Mouse (Mus musculus) forebrain, embryonic 12.5 days (tissue): ENCODE measurements at regions not wholly inside any gene's neighbourhood (a gene's known extent, or its start where the extent isn't known, plus 50 kb on each side); places are given as distances from the start of the nearest gene placed in this dataset.
"Not testable (repeated sequence)": the region's sequence is repeated elsewhere in the genome, so short reads cannot be mapped to it uniquely, and the experiment has no call there.

Experiments
- ATAC-seq: fragments of 200-750 bp; cut with Nextera tagmentation; 2 replicates; pipeline ENCODE4 v1.8.0; 2017; ENCODE audit warnings: moderate TSS enrichment; ENCODE audit not compliant: low FRiP score
- H3K27ac ChIP-seq: fragments of 300-500 bp; sonication (generic); 2 replicates; pipeline ENCODE4 v1.5.1; 2016; ENCODE audit warnings: mild to moderate bottlenecking
- H3K27me3 ChIP-seq: fragments of 300-500 bp; sonication (generic); 2 replicates; pipeline ENCODE4 v1.6.1; 2016; ENCODE audit warnings: mild to moderate bottlenecking
- H3K36me3 ChIP-seq: fragments of 300-500 bp; sonication (generic); replicated peaks from 2 replicates; pipeline ENCODE4 v1.6.1; 2016; ENCODE audit warnings: mild to moderate bottlenecking
- H3K4me1 ChIP-seq: fragments of 300-500 bp; sonication (generic); 2 replicates; pipeline ENCODE4 v1.6.1; 2016
- H3K4me2 ChIP-seq: fragments of 300-500 bp; sonication (generic); 2 replicates; pipeline ENCODE4 v1.6.1; 2016; ENCODE audit warnings: mild to moderate bottlenecking, moderate library complexity
- H3K4me3 ChIP-seq: fragments of 300-500 bp; sonication (generic); replicated peaks from 2 replicates; pipeline ENCODE4 v1.5.1; 2016; ENCODE audit warnings: mild to moderate bottlenecking
- H3K9ac ChIP-seq: fragments of 300-500 bp; sonication (generic); 2 replicates; pipeline ENCODE4 v1.6.1; 2016; ENCODE audit warnings: mild to moderate bottlenecking
- H3K9me3 ChIP-seq: fragments of 300-500 bp; sonication (generic); 2 replicates; pipeline ENCODE4 v1.6.1; 2016
- WGBS: fragments of 180-500 bp; shearing (Covaris S2); methylation state at CpG from one replicate; pipeline ENCODE4 v1.1.7; 2016; 5-methylcytosine and 5-hydroxymethylcytosine counted together

- H3K9ac ChIP-seq = no peak overlapping the region
- no peak overlapping the region for H3K27ac ChIP-seq
- no peaks in the 10 kb centered on the region for H3K36me3 ChIP-seq
- H3K4me3 ChIP-seq = no peak overlapping the region
- H3K9me3 ChIP-seq = no peaks in the 10 kb centered on the region
- no peaks in the 10 kb centered on the region for H3K27me3 ChIP-seq
- H3K4me2 ChIP-seq = no peak overlapping the region
- WGBS = 77% methylated on average over 4 of the region's 4 CpGs
- no peaks in the 10 kb centered on the region for H3K4me1 ChIP-seq
- ATAC-seq = no peak
Measured at GRCm38 (mm10) chr3:60819684-60820281, 182.8 kb upstream of the P2ry1 start.

GRCm38 (mm10) chr3:60821463-60821862 is 181.1 kb upstream of the P2ry1 start:
- no peak overlapping the region for H3K27ac ChIP-seq
- no peaks in the 10 kb centered on the region for H3K36me3 ChIP-seq
- no peak for ATAC-seq
- H3K9me3 ChIP-seq = no peaks in the 10 kb centered on the region
- H3K4me1 ChIP-seq = no peaks in the 10 kb centered on the region
- no peak overlapping the region for H3K4me2 ChIP-seq
- no peak overlapping the region for H3K9ac ChIP-seq
- H3K27me3 ChIP-seq = no peaks in the 10 kb centered on the region
- H3K4me3 ChIP-seq = no peak overlapping the region

GRCm38 (mm10) chr3:60826759-60827158 is 175.8 kb upstream of the P2ry1 start:
- WGBS = 79% methylated on average over 4 of the region's 4 CpGs
- H3K27ac ChIP-seq = no peak overlapping the region
- H3K9ac ChIP-seq = no peak overlapping the region
- no peak overlapping the region for H3K4me3 ChIP-seq
- no peaks in the 10 kb centered on the region for H3K4me1 ChIP-seq
- H3K36me3 ChIP-seq = no peaks in the 10 kb centered on the region
- no peak overlapping the region for H3K4me2 ChIP-seq
- H3K27me3 ChIP-seq = no peaks in the 10 kb centered on the region
- no peaks in the 10 kb centered on the region for H3K9me3 ChIP-seq
- no peak for ATAC-seq

GRCm38 (mm10) chr3:60832385-60832784 is 170.2 kb upstream of the P2ry1 start:
- H3K4me1 ChIP-seq = no peaks in the 10 kb centered on the region
- no peaks in the 10 kb centered on the region for H3K36me3 ChIP-seq
- no peaks in the 10 kb centered on the region for H3K27me3 ChIP-seq
- no peak overlapping the region for H3K27ac ChIP-seq
- no peaks in the 10 kb centered on the region for H3K9me3 ChIP-seq
- 85% methylated on average over 4 of the region's 4 CpGs for WGBS
- ATAC-seq = no peak
- no peak overlapping the region for H3K9ac ChIP-seq
- H3K4me3 ChIP-seq = no peak overlapping the region
- H3K4me2 ChIP-seq = no peak overlapping the region

GRCm38 (mm10) chr3:60841895-60842294 is 160.7 kb upstream of the P2ry1 start:
- ATAC-seq = no peak

GRCm38 (mm10) chr3:60845293-60845692 is 157.3 kb upstream of the P2ry1 start:
- Histone ChIP-seq H3K9me3 (no peaks in the 10 kb centered on the region), H3K27ac (no peak overlapping the region), H3K27me3 (no peaks in the 10 kb centered on the region), H3K4me3 (no peak overlapping the region), H3K4me2 (no peak overlapping the region), H3K36me3 (no peaks in the 10 kb centered on the region), H3K4me1 (no peaks in the 10 kb centered on the region), H3K9ac (no peak overlapping the region)
- WGBS = 93% methylated on average over 2 of the region's 2 CpGs
- ATAC-seq = no peak

More at GRCm38 (mm10) chr3:60841895-60842294, 160.7 kb upstream of the P2ry1 start:
- H3K4me1 ChIP-seq = no peaks in the 10 kb centered on the region
- no peak overlapping the region for H3K4me2 ChIP-seq
- H3K36me3 ChIP-seq = no peaks in the 10 kb centered on the region
- no peak overlapping the region for H3K27ac ChIP-seq
- H3K9me3 ChIP-seq = no peaks in the 10 kb centered on the region
- WGBS = 87% methylated on average over 1 of the region's 1 CpGs
- H3K9ac ChIP-seq = no peak overlapping the region
- H3K27me3 ChIP-seq = no peaks in the 10 kb centered on the region
- H3K4me3 ChIP-seq = no peak overlapping the region

- Histone ChIP-seq H3K36me3 (no peaks in the 10 kb centered on the region), H3K4me3 (no peak overlapping the region), H3K27me3 (no peaks in the 10 kb centered on the region), H3K9ac (no peak overlapping the region), H3K9me3 (no peaks in the 10 kb centered on the region), H3K27ac (no peak overlapping the region), H3K4me2 (no peak overlapping the region), H3K4me1 (no peaks in the 10 kb centered on the region)
- WGBS = 92% methylated on average over 2 of the region's 2 CpGs
- no peak for ATAC-seq
Measured at GRCm38 (mm10) chr3:60848437-60848836, 154.2 kb upstream of the P2ry1 start.

- H3K4me2 ChIP-seq = no peak overlapping the region
- H3K36me3 ChIP-seq = no peaks in the 10 kb centered on the region
- no peak overlapping the region for H3K4me3 ChIP-seq
- H3K4me1 ChIP-seq = no peaks in the 10 kb centered on the region
- no peak for ATAC-seq
- WGBS = 42% methylated on average over 5 of the region's 5 CpGs
- no peaks in the 10 kb centered on the region for H3K27me3 ChIP-seq
- no peaks in the 10 kb centered on the region for H3K9me3 ChIP-seq
- H3K27ac ChIP-seq = no peak overlapping the region
- H3K9ac ChIP-seq = no peak overlapping the region
Measured at GRCm38 (mm10) chr3:60853773-60854172, 148.8 kb upstream of the P2ry1 start.

- Histone ChIP-seq H3K9me3 (no peaks in the 10 kb centered on the region), H3K36me3 (no peaks in the 10 kb centered on the region), H3K9ac (no peak overlapping the region), H3K4me3 (no peak overlapping the region), H3K4me2 (no peak overlapping the region), H3K4me1 (no peaks in the 10 kb centered on the region), H3K27me3 (no peaks in the 10 kb centered on the region), H3K27ac (no peak overlapping the region)
- WGBS = 58% methylated on average over 2 of the region's 2 CpGs
- no peak for ATAC-seq
Measured at GRCm38 (mm10) chr3:60855734-60856133, 146.9 kb upstream of the P2ry1 start.

GRCm38 (mm10) chr3:60858474-60859118 is 144.0 kb upstream of the P2ry1 start:
- H3K4me3 ChIP-seq = no peak overlapping the region
- no peaks in the 10 kb centered on the region for H3K4me1 ChIP-seq
- H3K9me3 ChIP-seq = no peaks in the 10 kb centered on the region
- WGBS = 86% methylated on average over 5 of the region's 5 CpGs
- no peaks in the 10 kb centered on the region for H3K27me3 ChIP-seq
- H3K4me2 ChIP-seq = no peak overlapping the region
- no peaks in the 10 kb centered on the region for H3K36me3 ChIP-seq
- no peak overlapping the region for H3K9ac ChIP-seq
- no peak for ATAC-seq
- no peak overlapping the region for H3K27ac ChIP-seq

- Histone ChIP-seq H3K4me1 (no peaks in the 10 kb centered on the region), H3K4me2 (no peak overlapping the region), H3K9ac (no peak overlapping the region), H3K27ac (no peak overlapping the region), H3K4me3 (no peak overlapping the region), H3K27me3 (no peaks in the 10 kb centered on the region), H3K36me3 (no peaks in the 10 kb centered on the region), H3K9me3 (no peaks in the 10 kb centered on the region)
- 92% methylated on average over 3 of the region's 3 CpGs for WGBS
- no peak for ATAC-seq
Measured at GRCm38 (mm10) chr3:60859119-60859515, 143.5 kb upstream of the P2ry1 start.

GRCm38 (mm10) chr3:60876858-60877257 is 125.7 kb upstream of the P2ry1 start:
- not testable (repeated sequence) for H3K9ac ChIP-seq, H3K9me3 ChIP-seq, H3K4me1 ChIP-seq, H3K4me2 ChIP-seq, ATAC-seq, H3K4me3 ChIP-seq, H3K36me3 ChIP-seq, H3K27ac ChIP-seq, H3K27me3 ChIP-seq
- WGBS = 92% methylated on average over 11 of the region's 11 CpGs

GRCm38 (mm10) chr3:60878880-60879279 is 123.7 kb upstream of the P2ry1 start:
- 85% methylated on average over 3 of the region's 3 CpGs for WGBS
- ATAC-seq = no peak

More at GRCm38 (mm10) chr3:60878880-60879279, 123.7 kb upstream of the P2ry1 start:
- H3K27ac ChIP-seq = no peak overlapping the region
- no peaks in the 10 kb centered on the region for H3K27me3 ChIP-seq
- no peaks in the 10 kb centered on the region for H3K36me3 ChIP-seq
- no peak overlapping the region for H3K4me2 ChIP-seq
- no peaks in the 10 kb centered on the region for H3K9me3 ChIP-seq
- H3K4me1 ChIP-seq = no peaks in the 10 kb centered on the region
- H3K4me3 ChIP-seq = no peak overlapping the region
- H3K9ac ChIP-seq = no peak overlapping the region
